Mouse (Mus musculus) right cerebral cortex, adult 2 months (tissue): ENCODE results near the gene Mast1.

Experiments
- DNase-seq, 2 experiments: peaks; one replicate each; pipeline ENCODE4 v3.0.0; 2021 to 2022; ENCODE audit warnings: low spot score in 2 of 2

The Mast1 gene

DNA sequence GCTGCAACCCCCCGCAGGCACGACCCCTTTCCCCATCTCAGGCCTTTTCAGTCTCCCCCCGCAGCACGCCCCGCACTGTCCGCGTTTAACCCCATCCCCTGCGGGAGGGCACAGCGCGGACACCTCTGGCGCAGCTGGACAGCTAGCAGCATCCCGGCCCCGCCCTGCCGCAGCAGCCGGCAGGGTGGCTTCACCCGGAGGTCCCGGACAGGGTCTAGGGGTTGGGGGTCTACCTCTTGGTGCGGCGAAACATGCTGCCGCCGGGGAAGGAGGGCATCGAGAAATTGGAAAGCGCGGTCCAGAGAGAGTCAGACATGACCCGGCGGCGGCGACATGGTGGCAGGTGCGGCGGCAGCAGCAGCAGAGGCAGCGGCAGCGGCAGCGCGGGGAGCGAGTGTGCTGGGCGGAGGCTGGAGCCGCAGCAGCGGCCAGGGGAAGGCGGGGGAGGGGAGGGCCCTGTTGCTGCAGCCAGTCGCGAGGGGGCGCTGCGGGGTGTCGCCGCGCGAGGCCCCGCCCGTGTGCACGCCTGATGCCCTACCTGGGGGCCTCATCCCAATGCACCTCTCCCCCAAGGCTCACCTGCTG, at the start of gene Mast1:
Mast1 (minus strand) TSS at position 398 of the 585 bp plus-strand sequence.
- peak; percentile 74 to 77 for DNase-seq

DNA sequence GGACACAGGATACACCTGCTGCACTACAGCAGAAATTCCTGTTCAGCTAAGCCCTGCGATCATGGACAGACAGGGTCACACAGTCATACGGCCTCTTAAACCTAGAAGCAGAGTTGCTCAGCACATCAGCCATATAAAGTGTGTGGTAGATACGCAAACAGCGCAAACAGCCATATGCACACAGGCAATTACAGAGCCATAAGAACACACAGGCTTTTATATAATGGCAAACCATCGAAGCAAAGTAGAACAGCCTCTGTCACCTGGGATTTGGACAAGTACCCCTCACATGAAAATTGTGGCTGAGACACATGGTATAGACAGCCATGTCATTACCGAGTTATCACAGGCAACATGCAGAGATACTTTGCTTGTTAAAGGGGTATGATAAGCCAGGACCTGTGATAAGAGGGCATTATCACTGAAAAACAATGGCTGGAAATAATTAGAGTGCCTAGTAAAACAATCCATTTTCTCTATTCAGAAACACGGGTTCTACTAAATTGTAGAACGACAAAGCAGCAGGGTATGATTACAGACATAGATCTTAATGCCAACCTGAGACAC, 49.3 kb upstream of the Mast1 start:
- no peak for DNase-seq

DNA sequence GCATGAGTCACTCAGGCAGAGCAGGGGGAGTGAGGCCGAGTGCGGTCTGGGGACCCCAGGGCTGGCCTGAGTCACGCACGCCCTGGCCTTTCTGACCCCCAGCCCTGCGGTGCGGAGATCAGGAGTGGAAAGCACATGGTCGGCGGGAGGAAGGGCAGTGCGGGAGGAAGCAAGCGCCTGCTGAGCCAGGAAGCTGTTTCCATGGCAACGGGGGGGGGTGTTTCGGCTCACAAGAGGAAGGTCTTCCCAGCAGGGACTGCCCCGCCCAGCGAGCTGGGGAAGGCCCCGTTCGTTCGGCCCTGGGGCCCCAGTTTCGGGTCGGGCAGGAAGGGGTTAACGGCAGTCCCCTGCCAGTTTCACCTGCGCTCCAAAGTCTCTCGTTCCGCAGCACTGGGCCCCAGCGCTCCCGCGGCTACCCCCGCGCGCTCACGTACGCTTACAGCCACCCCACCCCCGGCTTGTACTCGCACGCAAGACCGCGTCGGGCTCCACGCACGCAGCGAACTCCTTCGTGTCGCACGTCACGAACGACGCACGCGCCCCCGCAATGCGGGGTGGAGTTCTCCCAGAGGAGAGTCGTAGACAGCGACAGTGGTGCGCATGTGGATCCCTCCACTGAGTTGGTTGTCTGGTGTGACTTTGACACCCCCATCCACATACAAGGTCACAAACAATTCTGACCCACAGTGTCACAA, 48.7 kb upstream of the Mast1 start:
- DNase-seq: peak; percentile 94 to 97

DNA sequence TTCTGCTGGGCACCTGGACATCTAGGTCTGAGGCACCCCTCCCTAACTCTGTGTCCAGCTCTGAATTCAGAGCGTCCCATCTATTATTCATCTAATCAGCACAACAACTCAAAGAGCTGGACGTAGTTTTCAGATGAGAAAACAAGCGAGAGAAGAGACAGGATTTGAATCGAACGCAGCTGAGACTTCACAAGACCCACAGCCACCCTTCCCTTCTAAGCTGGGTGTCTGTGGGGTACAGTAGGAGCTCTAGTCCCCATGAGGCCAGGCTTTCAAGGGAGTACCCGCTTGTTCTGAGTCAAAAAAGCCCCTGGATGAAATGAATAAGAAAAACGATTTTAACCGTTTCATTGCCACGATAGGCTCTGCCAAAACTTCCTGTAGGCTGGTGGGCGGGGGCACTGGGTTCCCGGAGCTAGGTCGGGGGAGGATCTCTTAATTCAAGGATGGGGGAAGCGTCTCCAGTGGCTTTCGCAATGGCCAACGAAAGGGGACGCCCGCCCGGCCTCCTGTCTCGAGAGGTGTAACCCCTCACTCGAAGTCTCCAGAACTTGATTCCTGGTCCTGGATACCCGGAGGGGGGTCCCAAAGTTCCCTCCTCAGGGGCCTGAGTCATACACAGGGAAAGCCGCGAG, 48.0 kb upstream of the Mast1 start:
- DNase-seq: no peak

DNA sequence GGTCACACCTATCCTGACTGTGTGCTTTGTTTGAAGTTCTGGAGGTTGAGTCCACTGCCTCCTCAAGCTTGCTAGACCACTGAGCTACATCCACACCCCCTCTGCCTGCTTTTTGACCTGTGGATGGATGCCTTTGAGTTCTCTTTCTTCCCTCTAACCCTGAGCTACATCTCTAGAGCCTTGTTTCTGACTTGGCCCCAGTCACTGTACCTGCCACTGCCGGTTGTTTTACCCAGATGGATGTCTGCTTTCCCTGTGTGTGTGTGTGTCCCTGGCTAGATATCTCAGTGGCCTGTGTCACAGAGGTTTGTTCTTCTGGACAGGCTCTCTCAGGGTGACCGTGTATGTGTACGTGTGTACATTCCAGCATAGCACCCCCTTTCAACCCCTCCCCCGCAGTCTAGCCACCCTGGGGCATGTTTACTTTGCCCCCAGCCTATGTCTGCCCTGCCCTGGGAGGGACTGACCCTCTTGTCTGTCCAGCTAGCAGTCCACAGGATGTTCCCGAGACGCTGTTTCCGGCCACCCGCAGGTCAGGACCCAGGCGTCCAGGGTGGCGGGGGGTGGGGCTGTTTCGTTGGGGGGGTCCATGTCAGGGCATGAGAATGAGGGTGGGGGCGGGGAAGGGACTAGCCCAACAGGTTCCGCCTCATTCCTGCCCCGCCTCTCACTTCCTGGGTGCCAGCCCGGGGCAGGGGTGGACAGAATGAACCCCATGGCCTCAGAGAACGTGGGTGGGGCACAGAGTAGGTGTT, 47.3 kb upstream of the Mast1 start:
- no peak for DNase-seq

DNA sequence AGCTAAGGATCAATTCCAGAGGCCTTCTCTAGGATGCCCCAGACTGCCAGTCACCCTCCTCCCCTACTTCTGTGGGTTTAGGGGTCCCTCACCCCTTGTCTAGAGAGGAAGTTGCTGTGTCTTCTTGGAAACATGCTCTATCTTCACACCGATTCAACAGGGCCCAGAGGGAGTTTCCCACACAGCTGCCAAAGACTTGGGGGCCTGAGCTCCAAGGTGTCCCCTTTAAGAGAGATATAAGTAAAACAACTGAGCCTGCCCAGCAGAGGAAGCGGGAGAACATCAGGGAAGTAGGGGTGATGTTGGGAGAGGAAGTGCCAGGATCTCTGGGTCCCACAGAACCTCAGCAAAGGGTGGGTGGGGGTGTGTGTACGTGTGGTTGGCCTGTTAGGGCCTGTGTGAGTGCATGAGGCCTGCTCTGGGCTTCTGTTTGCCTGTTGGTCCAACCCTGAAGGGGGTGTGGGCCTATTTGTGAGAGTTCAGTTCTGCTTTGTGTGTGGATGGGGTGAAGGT, 45.4 kb upstream of the Mast1 start:
- DNase-seq: no peak

DNA sequence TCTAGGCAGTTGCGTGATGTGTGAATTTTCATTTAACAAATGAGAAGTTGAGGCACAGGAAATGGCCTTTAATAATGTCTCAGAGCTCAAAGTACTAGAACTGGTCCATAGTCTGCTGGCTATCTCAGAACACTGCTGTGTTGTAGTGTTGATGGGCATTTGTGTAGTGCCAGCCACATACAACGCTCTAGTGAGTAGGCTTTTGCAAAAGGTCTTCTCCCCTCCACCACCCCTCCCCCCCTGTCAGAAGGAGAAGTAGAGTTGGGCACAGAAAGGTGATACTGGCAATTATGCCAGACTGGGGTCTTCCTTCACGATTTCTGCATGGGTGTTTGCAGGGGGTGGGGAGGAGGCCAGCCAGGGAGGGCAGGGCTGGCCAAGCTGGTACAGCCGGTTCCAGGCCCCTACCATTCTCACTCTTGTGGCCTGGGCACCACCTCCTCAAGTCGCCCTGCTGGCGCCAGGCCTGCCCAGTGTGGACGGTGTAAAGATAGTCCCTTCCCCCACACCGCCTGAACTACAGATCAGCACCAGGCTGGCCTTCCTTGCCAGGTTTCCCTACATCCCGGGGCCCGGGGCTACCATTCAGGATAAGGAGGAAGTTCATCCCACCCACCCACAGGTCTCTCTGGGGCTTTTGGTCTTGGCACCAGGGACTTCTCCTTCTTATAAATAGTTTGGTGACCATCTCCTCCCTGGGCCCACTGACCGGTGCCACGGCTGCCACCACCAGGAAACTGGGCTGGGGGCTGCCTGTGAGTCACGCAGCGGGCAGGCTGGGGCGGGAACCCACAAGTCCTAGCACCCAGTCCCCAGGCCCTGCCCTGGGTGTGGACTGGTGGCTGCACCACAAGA, 44.7 kb upstream of the Mast1 start:
- DNase-seq: no peak

DNA sequence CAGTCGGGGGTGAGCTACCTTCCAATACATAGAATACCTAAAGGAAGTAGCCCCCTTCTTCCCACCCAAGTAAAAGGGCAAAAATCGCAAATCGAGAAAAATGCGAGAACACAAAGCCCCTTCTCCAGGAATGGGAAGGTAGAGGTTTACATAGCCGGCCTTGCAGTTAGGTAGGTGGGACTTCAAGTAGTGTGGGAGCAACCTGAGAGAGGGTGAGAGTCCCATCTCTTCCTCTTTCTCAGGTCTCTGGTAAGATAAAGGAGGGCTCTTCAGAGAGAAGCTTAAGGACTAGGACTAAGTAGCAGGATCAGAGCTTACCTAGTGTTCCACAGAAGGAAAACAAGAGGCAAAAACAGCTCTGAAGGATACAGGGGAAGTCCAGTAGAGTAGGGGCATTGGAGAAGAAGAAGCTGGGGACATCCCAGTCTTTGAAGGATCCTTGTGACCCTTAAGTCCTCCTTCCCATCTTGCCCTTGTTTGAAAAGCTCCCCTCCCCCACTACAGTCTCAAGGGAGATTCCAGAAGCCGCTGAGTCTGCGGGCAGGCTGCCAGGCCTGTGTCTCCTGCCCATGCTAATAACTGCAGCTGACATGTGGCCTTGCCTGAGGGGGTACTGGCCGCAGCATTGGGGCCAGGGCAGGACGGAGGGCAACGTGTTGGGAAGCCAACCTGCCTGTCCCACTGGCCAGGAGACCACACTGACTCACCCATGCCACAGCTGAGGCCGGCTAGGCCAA, 43.6 kb upstream of the Mast1 start:
- DNase-seq: no peak

DNA sequence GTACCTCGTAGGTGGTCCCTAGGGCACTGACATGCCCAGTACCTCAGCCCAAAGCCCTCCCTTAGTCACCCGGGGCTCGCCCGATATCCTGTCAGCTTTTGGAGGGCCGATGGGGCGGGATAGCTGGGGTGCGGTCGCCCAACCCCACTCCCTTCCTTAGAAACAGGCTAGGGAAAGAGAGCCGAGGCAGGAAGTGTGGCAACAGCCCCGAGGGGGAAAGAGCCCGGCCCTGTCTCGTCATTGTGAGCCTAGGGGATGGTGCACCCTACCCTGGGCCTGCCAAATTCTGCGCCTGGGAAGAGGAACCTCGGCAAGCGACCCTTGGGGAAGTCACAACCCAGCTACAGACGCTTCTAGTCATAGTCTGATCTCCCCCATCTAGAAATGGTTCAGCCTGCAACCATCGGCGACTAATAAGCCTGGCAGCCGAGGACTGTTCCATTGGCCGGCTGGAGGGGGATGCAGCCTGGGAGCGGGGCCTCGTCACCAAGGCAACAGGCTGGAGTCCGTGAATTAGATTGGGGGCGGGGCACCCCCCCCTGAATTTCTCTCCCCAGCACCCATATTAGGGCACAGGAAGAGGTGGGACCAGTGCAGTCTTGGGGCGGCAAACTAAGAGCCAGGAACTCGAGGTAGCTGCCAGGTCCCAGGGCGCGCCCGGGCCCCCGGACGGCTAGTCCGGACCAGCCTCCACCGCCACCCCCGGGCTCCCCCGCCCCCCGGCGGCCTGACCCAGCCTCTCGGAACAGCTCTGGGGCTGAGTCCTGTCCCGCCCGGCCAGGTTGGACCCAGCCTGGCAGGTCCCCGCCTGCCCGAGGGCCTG, 42.7 kb upstream of the Mast1 start:
- DNase-seq: peak; percentile 93 to 97

DNA sequence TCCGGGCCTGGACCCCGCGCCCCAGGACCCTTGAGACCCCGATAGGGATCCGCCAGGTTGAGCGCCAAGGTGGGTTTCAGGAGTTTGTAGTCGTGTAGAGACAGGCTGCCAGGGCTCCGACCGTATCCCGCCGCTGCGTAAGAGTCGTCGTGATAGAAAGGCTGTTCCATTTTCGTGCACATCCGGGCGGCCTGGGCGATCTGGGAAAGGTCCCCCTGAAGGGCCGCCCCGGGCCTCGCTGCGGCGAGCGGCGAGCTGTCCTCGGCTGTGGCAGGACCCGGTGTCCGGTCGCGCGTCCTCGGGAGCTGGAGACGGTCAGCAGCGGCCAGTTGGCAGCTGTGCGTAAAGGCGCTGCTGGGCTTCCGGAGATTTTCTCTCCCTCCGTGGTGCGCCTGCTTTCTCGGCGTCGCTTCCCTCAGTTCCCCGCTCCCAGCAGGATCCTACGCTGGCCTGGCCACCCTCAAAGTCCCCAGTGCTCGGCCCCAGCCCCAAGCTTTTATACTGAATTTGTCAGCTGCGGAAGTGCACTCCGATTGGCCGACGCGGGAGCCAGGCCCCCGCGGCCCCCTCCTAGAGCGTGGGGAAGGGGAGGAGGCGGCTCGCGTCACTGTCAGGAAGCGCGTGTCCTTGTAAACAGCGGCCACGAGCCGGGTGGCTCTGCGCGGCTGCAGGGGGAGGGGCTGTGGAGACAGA, 41.2 kb upstream of the Mast1 start, which contains the start of gene Junb:
Junb (minus strand) TSS at position 471 of the 693 bp plus-strand sequence.
- peak; percentile 96 to 97 for DNase-seq

DNA sequence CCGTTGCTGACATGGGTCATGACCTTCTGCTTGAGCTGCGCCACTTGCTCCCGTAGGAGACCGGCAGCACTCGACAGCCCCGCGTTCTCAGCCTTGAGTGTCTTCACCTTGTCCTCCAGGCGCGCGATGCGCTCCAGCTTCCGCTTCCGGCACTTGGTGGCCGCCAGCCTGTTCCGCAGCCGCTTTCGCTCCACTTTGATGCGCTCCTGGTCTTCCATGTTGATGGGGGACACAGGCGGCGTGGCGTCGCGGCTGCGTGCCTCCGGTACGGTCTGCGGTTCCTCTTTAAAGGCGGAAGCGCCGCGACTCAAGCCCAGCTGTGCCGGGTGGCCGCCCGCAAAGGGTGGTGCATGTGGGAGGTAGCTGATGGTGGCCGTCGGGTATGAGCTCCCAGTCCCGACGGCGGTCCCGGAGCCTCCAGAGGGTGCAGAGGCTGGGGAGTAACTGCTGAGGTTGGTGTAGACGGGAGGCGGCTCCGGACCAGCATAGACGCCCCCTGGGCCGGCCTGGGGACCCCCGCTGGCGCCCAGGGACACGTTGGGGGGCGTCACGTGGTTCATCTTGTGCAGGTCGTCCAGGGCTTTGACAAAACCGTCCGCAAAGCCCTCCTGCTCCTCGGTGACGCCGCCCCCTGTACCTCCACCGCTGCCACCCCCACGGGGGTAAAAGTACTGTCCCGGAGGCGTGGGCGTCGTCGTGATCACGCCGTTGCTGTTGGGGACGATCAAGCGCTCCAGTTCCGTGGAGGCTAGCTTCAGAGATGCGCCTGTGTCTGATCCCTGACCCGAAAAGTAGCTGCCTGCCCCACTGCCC, 40.5 kb upstream of the Mast1 start:
- peak; percentile 69 to 70 for DNase-seq

DNA sequence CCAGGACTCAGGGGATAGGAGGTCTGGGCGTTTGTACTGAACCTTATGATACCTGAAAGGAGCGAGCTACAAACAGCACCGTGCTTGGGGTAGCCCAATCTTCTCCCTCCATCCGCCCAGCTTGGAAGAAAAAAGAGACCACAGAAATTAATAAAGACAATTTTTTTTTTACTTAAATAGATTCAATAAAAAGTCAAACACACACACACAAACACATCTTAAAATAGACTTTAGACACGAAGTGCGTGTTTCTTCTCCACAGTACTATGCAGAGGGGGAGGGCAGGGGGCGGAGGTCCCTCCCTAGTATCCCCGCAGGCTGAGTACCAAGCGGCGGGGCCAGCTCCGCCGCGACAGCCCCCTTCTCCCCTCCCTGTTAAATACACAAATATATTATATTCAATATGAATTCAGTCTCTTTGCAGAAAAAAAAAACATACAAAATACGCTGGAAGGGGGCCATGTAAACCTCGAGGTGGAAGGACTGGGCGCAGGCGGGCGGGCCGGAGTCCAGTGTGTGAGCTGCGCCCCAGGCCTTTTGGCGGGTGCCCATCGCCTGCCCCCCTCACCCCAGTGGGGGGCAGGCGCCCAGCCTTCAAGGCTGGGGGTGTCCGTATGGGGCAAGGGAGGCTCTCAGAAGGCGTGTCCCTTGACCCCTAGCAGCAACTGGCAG, 39.7 kb upstream of the Mast1 start:
- no peak for DNase-seq

DNA sequence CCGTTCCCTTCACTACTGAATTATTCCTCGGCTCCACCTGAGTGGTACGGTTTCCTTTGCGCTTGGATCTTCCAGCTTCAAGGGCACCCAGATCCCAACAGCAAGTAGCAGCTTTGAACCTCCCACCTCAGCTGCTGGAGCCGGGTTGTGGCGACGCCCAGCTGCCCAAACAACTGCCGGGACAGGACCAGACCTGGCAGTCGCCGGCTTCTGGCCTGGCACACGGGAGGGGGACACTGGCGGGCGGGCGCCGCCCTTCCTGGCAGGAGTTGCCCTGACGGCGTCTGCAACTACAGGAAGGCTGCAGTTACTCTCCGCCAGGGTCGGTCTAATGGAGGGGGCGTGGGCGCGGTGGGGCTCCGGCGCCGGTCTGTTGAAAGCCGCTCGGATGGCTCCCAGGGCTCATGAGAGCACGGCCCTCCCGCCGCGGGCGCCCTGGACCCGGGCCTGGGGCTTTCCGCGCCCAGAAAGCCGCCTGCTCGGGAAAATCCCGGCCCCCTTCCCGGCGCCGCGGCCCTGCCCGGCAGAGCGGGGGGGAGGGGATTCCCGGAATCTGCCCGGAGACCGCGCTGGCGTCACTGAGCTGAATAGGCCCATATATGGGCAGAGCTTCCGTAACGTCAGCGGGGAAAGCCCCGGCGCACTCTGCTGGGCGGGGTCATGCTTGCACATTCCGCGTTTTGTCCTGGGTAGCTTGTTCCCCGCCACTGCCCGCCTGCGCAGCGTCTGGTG, 39.0 kb upstream of the Mast1 start:
- DNase-seq: peak; percentile 94 to 95

DNA sequence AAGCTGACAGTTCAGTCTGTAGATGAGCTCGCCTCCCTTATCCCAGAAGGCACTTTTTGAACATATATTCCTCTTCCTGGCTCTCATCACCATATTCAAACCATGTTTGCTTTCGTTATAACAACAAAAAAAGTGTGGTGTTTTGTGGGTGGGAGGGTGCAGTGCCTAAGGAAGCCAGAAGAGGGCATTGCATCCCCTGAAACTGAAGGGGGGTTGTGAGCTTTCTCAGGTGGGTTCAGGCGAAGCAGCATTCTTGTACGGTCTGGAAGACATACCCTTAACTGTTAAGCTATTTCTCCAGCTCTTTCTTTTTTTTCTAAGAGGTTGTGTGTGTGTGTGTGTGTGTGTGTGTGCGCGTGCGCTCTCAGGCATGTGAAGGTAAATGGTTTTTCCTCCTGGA, 38.3 kb upstream of the Mast1 start:
- peak; percentile 68 to 69 for DNase-seq

DNA sequence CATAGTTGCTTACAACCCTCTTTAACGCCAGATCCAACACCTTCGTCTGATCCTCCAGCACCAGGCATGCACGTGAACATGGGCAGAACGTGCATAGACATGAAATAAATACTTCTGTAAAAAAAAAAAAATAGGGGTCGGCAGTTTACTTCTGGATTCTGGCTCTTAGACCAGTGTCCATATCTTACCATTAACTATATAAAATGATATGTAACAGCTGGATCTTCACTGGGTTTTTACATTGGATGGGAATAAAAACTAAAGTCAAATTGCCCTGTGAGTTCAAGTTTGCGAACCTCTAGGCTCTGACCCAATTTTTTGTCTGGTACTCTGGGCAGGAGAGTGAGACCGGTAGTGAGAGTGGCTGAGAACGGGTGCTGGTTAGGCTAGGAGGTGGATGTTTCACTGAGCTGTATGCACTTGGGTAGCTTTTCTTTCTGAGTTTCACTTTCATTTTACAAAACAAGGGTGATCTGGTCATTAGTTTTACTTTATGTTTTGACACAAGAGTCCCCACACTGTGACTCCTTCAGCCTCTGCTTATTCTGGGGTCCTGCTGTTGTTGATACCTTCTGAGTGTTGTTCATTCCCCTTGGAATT, 37.5 kb upstream of the Mast1 start:
- no peak for DNase-seq
